Mouse (Mus musculus): Measurements from ENCODE around the gene Pik3r1. TPM values are rescaled to one million over a fixed set of nuclear protein-coding genes. Genes with fewer than 3 reads are reported as not detected.
A peak's percentile ranks its signal among the peaks of the same experiment; 100 is the strongest.

Pik3r1 gene
- polyA plus RNA-seq, 1 experiment, result 7.3 TPM

DNA sequence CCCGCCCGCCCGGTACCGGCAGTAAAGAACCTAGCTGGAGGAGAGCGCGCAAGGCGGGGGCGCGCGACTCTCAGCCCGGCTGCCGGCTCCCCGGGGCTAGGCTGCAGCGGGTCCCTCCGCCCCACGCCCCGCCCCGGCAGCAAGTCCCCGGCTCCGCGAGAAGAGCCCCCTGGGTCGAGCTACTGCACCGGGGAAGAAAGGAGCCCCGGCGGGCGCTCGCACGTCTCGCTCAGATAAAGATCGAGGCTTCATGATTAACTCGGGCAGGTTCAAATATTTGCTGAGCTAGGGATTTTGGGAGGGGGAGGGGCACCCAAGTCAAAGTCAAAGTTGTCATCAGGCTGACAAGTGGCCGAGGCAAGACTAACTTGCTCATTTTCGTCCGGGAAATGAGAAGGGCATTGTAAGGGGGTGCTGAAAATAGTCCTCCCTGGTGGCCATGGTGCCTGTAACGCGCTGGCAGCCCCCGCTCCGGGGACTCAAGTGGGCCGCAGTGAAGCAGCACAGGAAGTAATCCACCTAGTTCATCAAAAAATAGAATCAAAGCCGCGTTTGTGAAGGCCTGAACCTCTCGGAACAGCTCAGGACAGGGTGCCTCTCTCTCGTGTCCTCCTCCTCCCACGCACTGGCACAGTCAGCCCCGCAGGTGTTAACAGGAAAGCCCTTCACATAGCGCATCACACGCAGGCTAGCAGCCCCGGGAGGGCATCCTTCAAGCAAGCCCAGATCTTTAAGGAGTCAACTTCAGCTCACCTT is 73.3 kb downstream of the Pik3r1 start:
- Histone ChIP-seq H3ac (ENCODE audit: control insufficient read depth, insufficient read length, low read depth) (peak overlapping the region; percentile 12), H3K27me3 (ENCODE audit: control insufficient read depth, insufficient read depth, insufficient read length) (no peaks in the 10 kb centered on the region), H3K36me3 (ENCODE audit: control insufficient read depth, insufficient read depth) (peaks cover 4% of the 10 kb centered on the region), H3K79me3 (ENCODE audit: low read depth) (no peaks in the 10 kb centered on the region), H3K79me2 (ENCODE audit: control insufficient read depth, insufficient read depth) (no peaks in the 10 kb centered on the region), H3K4me3 (ENCODE audit: insufficient read depth, poor library complexity, severe bottlenecking) (peak overlapping the region; percentile 11)
- TF ChIP-seq FOSL1 (IDR thresholded peaks at IDR 0.05; ENCODE audit: insufficient read depth, low read length, poor library complexity, severe bottlenecking) (no peak), CEBPB (IDR thresholded peaks at IDR 0.05; ENCODE audit: low read depth) (no peak), MYOD1 (IDR thresholded peaks at IDR 0.05; ENCODE audit: control insufficient read depth, insufficient read length, low read depth) (no peak), USF1 (IDR thresholded peaks at IDR 0.05; ENCODE audit: low read depth) (no peak), MAX (IDR thresholded peaks at IDR 0.05) (no peak), MYOG (IDR thresholded peaks at IDR 0.05; ENCODE audit: control insufficient read depth, extremely low read depth, insufficient read length) (no peak), CTCF (IDR thresholded peaks at IDR 0.05; ENCODE audit: control insufficient read depth, insufficient read depth, insufficient read length) (no peak)

GRCm38 (mm10) chr13:101693967-101694495 is 74.0 kb downstream of the Pik3r1 start:
- Histone ChIP-seq H3K79me2 (ENCODE audit: control insufficient read depth, insufficient read depth) (no peaks in the 10 kb centered on the region), H3ac (ENCODE audit: control insufficient read depth, insufficient read length, low read depth) (peak overlapping the region; percentile 12), H3K4me3 (ENCODE audit: insufficient read depth, poor library complexity, severe bottlenecking) (peak overlapping the region; percentile 11), H3K36me3 (ENCODE audit: control insufficient read depth, insufficient read depth) (peaks cover 8% of the 10 kb centered on the region), H3K79me3 (ENCODE audit: low read depth) (no peaks in the 10 kb centered on the region), H3K27me3 (ENCODE audit: control insufficient read depth, insufficient read depth, insufficient read length) (no peaks in the 10 kb centered on the region)
- TF ChIP-seq USF1 (IDR thresholded peaks at IDR 0.05; ENCODE audit: low read depth) (no peak), CTCF (IDR thresholded peaks at IDR 0.05; ENCODE audit: control insufficient read depth, insufficient read depth, insufficient read length) (peak; percentile 39)

DNA sequence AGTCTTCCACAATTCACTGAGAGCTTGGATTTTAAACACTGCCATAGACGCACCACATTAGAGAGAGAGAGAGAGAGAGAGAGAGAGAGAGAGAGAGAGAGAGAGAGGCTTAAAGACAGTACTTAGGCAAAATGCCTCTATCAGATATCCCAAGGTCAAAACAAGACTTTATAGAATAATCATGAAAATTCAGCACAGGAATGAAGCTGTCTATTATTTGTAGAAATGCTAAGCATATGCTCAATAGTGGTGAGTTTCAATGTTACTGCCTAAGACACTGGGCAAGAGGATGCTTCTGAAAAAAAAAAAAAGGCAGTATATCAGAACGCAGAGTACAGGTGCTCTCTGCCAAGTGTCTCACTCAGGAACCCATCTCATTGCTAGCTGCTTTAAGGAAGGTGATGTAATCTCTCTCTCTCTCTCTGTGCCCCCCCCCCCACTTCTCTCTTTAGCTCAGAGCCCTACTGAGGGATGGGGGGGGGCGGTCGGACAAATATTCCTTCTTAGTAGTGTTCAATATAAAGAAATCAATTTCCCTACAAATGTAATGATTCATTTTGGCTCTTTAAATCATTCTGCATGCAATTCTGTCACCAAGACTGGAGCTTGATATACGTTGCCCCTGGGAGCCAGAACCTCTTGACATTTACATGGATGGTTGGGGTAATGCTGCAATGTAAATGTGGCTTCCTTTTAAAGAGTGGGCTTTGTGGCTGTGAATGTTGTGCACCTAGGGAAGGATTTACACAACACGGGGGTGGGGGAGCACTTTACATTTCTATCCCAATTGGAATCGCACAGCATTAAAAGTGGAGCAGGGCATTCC is 74.9 kb downstream of the Pik3r1 start:
- peaks cover 14% of the 10 kb centered on the region for H3K36me3 ChIP-seq (ENCODE audit: control insufficient read depth, insufficient read depth)
- no peaks in the 10 kb centered on the region for H3K27me3 ChIP-seq (ENCODE audit: control insufficient read depth, insufficient read depth, insufficient read length)
- no peak overlapping the region for H3K4me3 ChIP-seq (ENCODE audit: insufficient read depth, poor library complexity, severe bottlenecking)
- no peaks in the 10 kb centered on the region for H3K79me3 ChIP-seq (ENCODE audit: low read depth)
- TF ChIP-seq USF1 (IDR thresholded peaks at IDR 0.05; ENCODE audit: low read depth) (no peak), CEBPB (IDR thresholded peaks at IDR 0.05; ENCODE audit: low read depth) (no peak), FOSL1 (IDR thresholded peaks at IDR 0.05; ENCODE audit: insufficient read depth, low read length, poor library complexity, severe bottlenecking) (no peak), CTCF (IDR thresholded peaks at IDR 0.05; ENCODE audit: control insufficient read depth, insufficient read depth, insufficient read length) (no peak), MYOD1 (IDR thresholded peaks at IDR 0.05; ENCODE audit: control insufficient read depth, insufficient read length, low read depth) (no peak), MAX (IDR thresholded peaks at IDR 0.05) (no peak), MYOG (IDR thresholded peaks at IDR 0.05; ENCODE audit: control insufficient read depth, extremely low read depth, insufficient read length) (no peak)
- no peak overlapping the region for H3ac ChIP-seq (ENCODE audit: control insufficient read depth, insufficient read length, low read depth)
- H3K79me2 ChIP-seq (ENCODE audit: control insufficient read depth, insufficient read depth), result no peaks in the 10 kb centered on the region

- H3K79me3 ChIP-seq (ENCODE audit: low read depth), result no peaks in the 10 kb centered on the region
- H3K27me3 ChIP-seq (ENCODE audit: control insufficient read depth, insufficient read depth, insufficient read length), result no peaks in the 10 kb centered on the region
- H3K36me3 ChIP-seq (ENCODE audit: control insufficient read depth, insufficient read depth), result peaks cover 22% of the 10 kb centered on the region
- H3K4me3 ChIP-seq (ENCODE audit: insufficient read depth, poor library complexity, severe bottlenecking), result no peak overlapping the region
- TF ChIP-seq MAX (IDR thresholded peaks at IDR 0.05), result no peak
- no peak for TF ChIP-seq MYOG (IDR thresholded peaks at IDR 0.05; ENCODE audit: control insufficient read depth, extremely low read depth, insufficient read length)
- no peak for TF ChIP-seq FOSL1 (IDR thresholded peaks at IDR 0.05; ENCODE audit: insufficient read depth, low read length, poor library complexity, severe bottlenecking)
- TF ChIP-seq CEBPB (IDR thresholded peaks at IDR 0.05; ENCODE audit: low read depth), result no peak
- no peak for TF ChIP-seq MYOD1 (IDR thresholded peaks at IDR 0.05; ENCODE audit: control insufficient read depth, insufficient read length, low read depth)
- no peak for TF ChIP-seq USF1 (IDR thresholded peaks at IDR 0.05; ENCODE audit: low read depth)
- TF ChIP-seq CTCF (IDR thresholded peaks at IDR 0.05; ENCODE audit: control insufficient read depth, insufficient read depth, insufficient read length), result no peak
- H3ac ChIP-seq (ENCODE audit: control insufficient read depth, insufficient read length, low read depth), result no peak overlapping the region
- H3K79me2 ChIP-seq (ENCODE audit: control insufficient read depth, insufficient read depth), result no peaks in the 10 kb centered on the region
These were observed 75.7 kb downstream of the Pik3r1 start for GRCm38 (mm10) chr13:101692239-101692784.

GRCm38 (mm10) chr13:101691669-101692068 is 76.3 kb downstream of the Pik3r1 start:
- H3K27me3 ChIP-seq (ENCODE audit: control insufficient read depth, insufficient read depth, insufficient read length), result no peaks in the 10 kb centered on the region
- H3ac ChIP-seq (ENCODE audit: control insufficient read depth, insufficient read length, low read depth), result no peak overlapping the region
- H3K79me2 ChIP-seq (ENCODE audit: control insufficient read depth, insufficient read depth), result no peaks in the 10 kb centered on the region
- TF ChIP-seq MYOG (IDR thresholded peaks at IDR 0.05; ENCODE audit: control insufficient read depth, extremely low read depth, insufficient read length), result no peak
- no peak for TF ChIP-seq USF1 (IDR thresholded peaks at IDR 0.05; ENCODE audit: low read depth)
- no peak for TF ChIP-seq MYOD1 (IDR thresholded peaks at IDR 0.05; ENCODE audit: control insufficient read depth, insufficient read length, low read depth)
- TF ChIP-seq CTCF (IDR thresholded peaks at IDR 0.05; ENCODE audit: control insufficient read depth, insufficient read depth, insufficient read length), result no peak
- TF ChIP-seq FOSL1 (IDR thresholded peaks at IDR 0.05; ENCODE audit: insufficient read depth, low read length, poor library complexity, severe bottlenecking), result no peak
- no peak for TF ChIP-seq CEBPB (IDR thresholded peaks at IDR 0.05; ENCODE audit: low read depth)
- no peak for TF ChIP-seq MAX (IDR thresholded peaks at IDR 0.05)
- peaks cover 26% of the 10 kb centered on the region for H3K36me3 ChIP-seq (ENCODE audit: control insufficient read depth, insufficient read depth)
- no peaks in the 10 kb centered on the region for H3K79me3 ChIP-seq (ENCODE audit: low read depth)
- H3K4me3 ChIP-seq (ENCODE audit: insufficient read depth, poor library complexity, severe bottlenecking), result no peak overlapping the region

Measured in C2C12 (cell line).